Mouse (Mus musculus): ENCODE data around the gene Cep68. TPM values are rescaled to one million over a fixed set of nuclear protein-coding genes. Genes with fewer than 3 reads are reported as not detected.

The Cep68 gene
- polyA plus RNA-seq (2014; fragmentation: Nextera tagmentation; extraction: Ambion mirVana) = 16.9 and 29.5 TPM in 2 replicates

DNA sequence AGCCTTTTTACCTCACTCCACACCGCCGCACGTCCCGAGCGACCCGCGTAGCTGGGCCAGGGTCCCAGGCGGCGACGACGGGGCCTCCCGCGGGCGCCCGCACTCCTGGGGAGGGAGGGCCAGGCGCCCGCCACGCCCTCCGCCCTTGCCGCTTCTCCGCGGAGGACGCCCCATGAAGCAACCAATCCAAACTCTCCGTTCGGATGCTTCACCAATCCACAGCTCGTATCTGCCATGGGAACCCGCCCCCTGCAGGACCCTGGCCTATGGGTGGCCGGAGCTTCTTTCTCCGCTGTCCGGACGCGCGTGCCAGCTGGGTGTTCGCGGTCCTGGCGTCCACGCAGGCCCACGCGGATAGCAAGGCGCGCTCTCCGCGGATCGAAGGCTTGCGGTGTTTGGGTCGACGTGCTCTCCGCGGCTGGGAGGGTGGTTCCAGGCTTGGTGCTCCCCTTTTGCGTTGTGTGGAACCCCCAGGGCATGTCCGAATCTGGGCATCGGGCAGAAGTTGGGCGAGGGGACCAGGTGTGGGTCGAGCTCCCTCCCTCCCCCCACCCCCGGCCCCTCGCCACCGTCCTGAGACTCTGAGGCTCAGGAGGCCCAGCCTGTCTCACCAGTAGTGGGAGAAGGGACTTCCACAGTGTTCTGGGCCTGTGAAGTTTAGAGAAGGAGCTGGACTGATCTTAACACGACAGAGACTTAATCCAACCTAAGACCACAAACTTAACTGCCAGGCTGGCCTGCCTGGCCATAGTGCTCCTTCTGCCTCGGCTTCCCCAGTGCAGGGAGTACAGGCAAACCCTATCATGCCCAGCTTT is at the start of gene Cep68:
Gene Cep68 (minus strand): TSS at position 134 of the 815 bp plus-strand sequence.
- ATAC-seq (ENCODE audit: low FRiP score, low TSS enrichment) (peak; percentile 99), DNase-seq (peak; percentile 96)
- H3K27ac ChIP-seq (replicated peaks; ENCODE audit: low read depth, low read length) = peak within 1 kb of the TSS; percentile 87
- WGBS = under 1% methylated on average over 59 of the region's 59 CpGs
- peak within 1 kb of the TSS; percentile 90 for H3K4me2 ChIP-seq (ENCODE audit: low read length)
- H3K9ac ChIP-seq (replicated peaks; ENCODE audit: low read length) = peak within 1 kb of the TSS; percentile 92
- H3K4me3 ChIP-seq (replicated peaks; ENCODE audit: low read depth, low read length) = peak within 1 kb of the TSS; percentile 89
- H3K36me3 ChIP-seq (ENCODE audit: control insufficient read depth, insufficient read depth, low read length) = no peaks in the 10 kb centered on the region
- H3K4me1 ChIP-seq (ENCODE audit: control insufficient read depth, insufficient read depth, low read length) = peaks cover 13% of the 10 kb centered on the region
- no peaks in the 10 kb centered on the region for H3K9me3 ChIP-seq (ENCODE audit: control insufficient read depth, low read length)
- no peaks in the 10 kb centered on the region for H3K27me3 ChIP-seq (ENCODE audit: control insufficient read depth, insufficient read depth, low read length)

DNA sequence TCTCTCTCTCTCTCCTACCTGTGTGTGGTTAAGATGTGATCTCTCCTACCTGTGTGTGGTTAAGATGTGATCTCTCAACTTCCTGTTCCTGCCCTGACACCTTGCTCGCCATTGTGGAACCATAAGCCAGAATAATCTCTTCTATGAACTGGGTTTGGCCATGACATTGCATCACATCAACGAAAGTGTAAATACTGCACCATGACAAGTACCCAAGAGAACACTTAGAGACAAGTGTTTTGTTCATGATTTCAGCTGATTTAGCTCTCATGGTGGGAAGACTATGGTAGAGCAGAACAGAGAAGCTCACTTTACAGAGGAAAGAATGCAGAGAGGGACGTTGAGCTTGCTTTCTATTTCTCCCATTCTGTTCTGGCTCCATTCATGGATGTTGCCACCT is 35.2 kb upstream of the Cep68 start:
- DNase-seq = no peak
- no peaks in the 10 kb centered on the region for H3K9me3 ChIP-seq (ENCODE audit: control insufficient read depth, low read length)
- H3K27ac ChIP-seq (replicated peaks; ENCODE audit: low read depth, low read length) = no peak overlapping the region
- no peaks in the 10 kb centered on the region for H3K27me3 ChIP-seq (ENCODE audit: control insufficient read depth, insufficient read depth, low read length)
- no peak for ATAC-seq (ENCODE audit: low FRiP score, low TSS enrichment)
- no peak overlapping the region for H3K4me2 ChIP-seq (ENCODE audit: low read length)
- no peaks in the 10 kb centered on the region for H3K36me3 ChIP-seq (ENCODE audit: control insufficient read depth, insufficient read depth, low read length)
- H3K4me3 ChIP-seq (replicated peaks; ENCODE audit: low read depth, low read length) = no peak overlapping the region
- 77% methylated on average over 3 of the region's 3 CpGs for WGBS
- no peak overlapping the region for H3K9ac ChIP-seq (replicated peaks; ENCODE audit: low read length)
- H3K4me1 ChIP-seq (ENCODE audit: control insufficient read depth, insufficient read depth, low read length) = no peaks in the 10 kb centered on the region

DNA sequence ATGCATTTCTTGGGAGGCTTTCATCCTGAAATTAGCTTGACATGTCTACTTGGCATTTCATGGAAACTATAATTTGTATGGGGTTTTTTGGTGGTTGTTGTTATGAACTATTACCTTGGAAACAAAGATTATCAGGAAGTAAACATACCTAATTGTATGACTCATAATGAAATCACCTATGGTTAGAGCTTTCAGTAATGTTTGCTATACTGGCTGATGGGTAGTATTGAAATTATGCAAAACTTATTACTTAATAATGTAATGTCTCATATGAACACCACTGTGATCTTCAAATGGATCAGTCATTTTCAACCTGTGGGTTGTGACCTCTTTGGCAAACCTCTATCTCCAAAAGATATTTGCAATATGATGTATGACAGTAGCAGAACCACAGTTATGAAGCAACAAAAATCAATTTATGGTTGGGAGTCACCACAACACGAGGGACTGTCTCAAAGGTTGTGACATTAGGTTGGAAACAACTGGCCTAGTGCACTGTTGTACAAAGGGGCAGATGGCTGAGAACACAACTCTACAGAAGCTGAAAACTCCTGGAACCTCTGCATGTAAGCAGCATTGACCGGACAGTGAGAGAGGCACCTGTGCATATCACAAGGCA is 33.5 kb upstream of the Cep68 start:
- Histone ChIP-seq H3K4me1 (ENCODE audit: control insufficient read depth, insufficient read depth, low read length) (no peaks in the 10 kb centered on the region), H3K27me3 (ENCODE audit: control insufficient read depth, insufficient read depth, low read length) (no peaks in the 10 kb centered on the region), H3K27ac (replicated peaks; ENCODE audit: low read depth, low read length) (no peak overlapping the region), H3K36me3 (ENCODE audit: control insufficient read depth, insufficient read depth, low read length) (no peaks in the 10 kb centered on the region), H3K9ac (replicated peaks; ENCODE audit: low read length) (no peak overlapping the region), H3K4me3 (replicated peaks; ENCODE audit: low read depth, low read length) (no peak overlapping the region), H3K4me2 (ENCODE audit: low read length) (no peak overlapping the region), H3K9me3 (ENCODE audit: control insufficient read depth, low read length) (no peaks in the 10 kb centered on the region)
- DNase-seq (no peak), ATAC-seq (ENCODE audit: low FRiP score, low TSS enrichment) (no peak)
- WGBS = 91% methylated on average over 2 of the region's 2 CpGs

DNA sequence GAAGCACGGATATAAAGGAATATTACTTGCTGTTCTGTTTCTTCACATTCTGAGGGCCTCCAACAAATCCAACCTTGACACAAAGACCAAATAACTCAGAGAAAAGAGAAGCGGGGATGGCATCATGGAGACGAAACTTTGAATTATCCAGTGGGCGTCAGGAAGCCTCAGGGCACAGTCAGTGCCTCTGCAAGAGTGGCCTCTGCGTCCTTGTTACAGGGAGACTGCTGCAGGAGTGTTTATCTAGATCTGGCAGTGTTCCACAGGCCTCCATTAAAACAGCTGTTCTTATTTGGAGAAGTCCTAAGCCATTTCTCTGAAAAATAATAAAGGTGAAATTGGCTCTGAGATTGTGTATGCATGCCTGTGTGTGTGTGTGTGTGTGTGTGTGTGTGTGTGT is 31.8 kb upstream of the Cep68 start:
- WGBS = 81% methylated on average over 5 of the region's 5 CpGs
- no peak for ATAC-seq (ENCODE audit: low FRiP score, low TSS enrichment)
- Histone ChIP-seq H3K4me2 (ENCODE audit: low read length) (no peak overlapping the region), H3K27me3 (ENCODE audit: control insufficient read depth, insufficient read depth, low read length) (no peaks in the 10 kb centered on the region), H3K4me1 (ENCODE audit: control insufficient read depth, insufficient read depth, low read length) (no peaks in the 10 kb centered on the region), H3K27ac (replicated peaks; ENCODE audit: low read depth, low read length) (no peak overlapping the region), H3K36me3 (ENCODE audit: control insufficient read depth, insufficient read depth, low read length) (no peaks in the 10 kb centered on the region), H3K9me3 (ENCODE audit: control insufficient read depth, low read length) (no peaks in the 10 kb centered on the region), H3K9ac (replicated peaks; ENCODE audit: low read length) (no peak overlapping the region), H3K4me3 (replicated peaks; ENCODE audit: low read depth, low read length) (no peak overlapping the region)
- no peak for DNase-seq

DNA sequence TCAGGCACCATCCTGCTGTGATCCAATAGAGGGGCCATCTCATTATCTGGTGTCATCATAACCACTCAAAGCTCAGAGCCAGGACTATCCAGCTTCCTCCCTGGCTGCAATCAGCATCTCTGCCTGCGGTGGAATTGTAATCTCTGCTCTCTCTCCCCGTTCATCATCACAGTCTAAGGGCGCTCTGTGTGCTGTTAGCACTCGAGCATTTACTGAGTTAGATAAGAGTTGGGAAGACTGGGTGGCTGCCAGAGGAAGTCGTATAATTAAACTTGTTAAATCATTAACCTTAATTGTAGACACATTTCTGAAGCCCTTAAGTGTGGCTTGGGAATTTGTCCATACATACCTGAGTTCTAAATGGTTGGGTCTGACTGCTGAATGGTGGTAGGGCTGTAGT is 29.5 kb upstream of the Cep68 start:
- Histone ChIP-seq H3K4me3 (replicated peaks; ENCODE audit: low read depth, low read length) (no peak overlapping the region), H3K4me1 (ENCODE audit: control insufficient read depth, insufficient read depth, low read length) (no peaks in the 10 kb centered on the region), H3K36me3 (ENCODE audit: control insufficient read depth, insufficient read depth, low read length) (no peaks in the 10 kb centered on the region), H3K27ac (replicated peaks; ENCODE audit: low read depth, low read length) (no peak overlapping the region), H3K9ac (replicated peaks; ENCODE audit: low read length) (no peak overlapping the region), H3K9me3 (ENCODE audit: control insufficient read depth, low read length) (no peaks in the 10 kb centered on the region), H3K4me2 (ENCODE audit: low read length) (no peak overlapping the region), H3K27me3 (ENCODE audit: control insufficient read depth, insufficient read depth, low read length) (no peaks in the 10 kb centered on the region)
- 79% methylated on average over 5 of the region's 5 CpGs for WGBS
- DNase-seq (no peak), ATAC-seq (ENCODE audit: low FRiP score, low TSS enrichment) (no peak)

DNA sequence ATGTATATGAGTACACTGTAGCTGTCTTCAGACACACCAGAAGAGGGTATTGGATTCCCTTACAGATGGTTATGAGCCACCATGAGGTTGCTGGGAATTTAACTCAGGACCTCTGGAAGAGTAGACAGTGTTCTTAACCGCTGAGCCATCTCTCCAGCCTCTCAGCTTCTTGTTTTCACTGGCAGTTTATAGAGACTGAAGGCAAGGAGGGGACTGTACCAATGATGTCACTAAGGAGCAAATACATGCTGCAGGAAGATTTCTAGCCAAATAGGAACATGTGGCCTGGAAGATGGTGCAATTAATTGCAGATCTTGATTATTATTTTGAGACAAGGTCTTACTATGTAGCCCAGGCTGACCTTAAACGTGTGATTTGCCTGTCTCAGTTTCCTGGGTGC is 27.9 kb upstream of the Cep68 start:
- H3K27me3 ChIP-seq (ENCODE audit: control insufficient read depth, insufficient read depth, low read length) = no peaks in the 10 kb centered on the region
- DNase-seq (no peak), ATAC-seq (ENCODE audit: low FRiP score, low TSS enrichment) (no peak)
- no peaks in the 10 kb centered on the region for H3K36me3 ChIP-seq (ENCODE audit: control insufficient read depth, insufficient read depth, low read length)
- no peak overlapping the region for H3K4me2 ChIP-seq (ENCODE audit: low read length)
- no peak overlapping the region for H3K4me3 ChIP-seq (replicated peaks; ENCODE audit: low read depth, low read length)
- H3K9me3 ChIP-seq (ENCODE audit: control insufficient read depth, low read length) = no peaks in the 10 kb centered on the region
- 70% methylated on average over 2 of the region's 2 CpGs for WGBS
- no peaks in the 10 kb centered on the region for H3K4me1 ChIP-seq (ENCODE audit: control insufficient read depth, insufficient read depth, low read length)
- H3K27ac ChIP-seq (replicated peaks; ENCODE audit: low read depth, low read length) = no peak overlapping the region
- no peak overlapping the region for H3K9ac ChIP-seq (replicated peaks; ENCODE audit: low read length)

DNA sequence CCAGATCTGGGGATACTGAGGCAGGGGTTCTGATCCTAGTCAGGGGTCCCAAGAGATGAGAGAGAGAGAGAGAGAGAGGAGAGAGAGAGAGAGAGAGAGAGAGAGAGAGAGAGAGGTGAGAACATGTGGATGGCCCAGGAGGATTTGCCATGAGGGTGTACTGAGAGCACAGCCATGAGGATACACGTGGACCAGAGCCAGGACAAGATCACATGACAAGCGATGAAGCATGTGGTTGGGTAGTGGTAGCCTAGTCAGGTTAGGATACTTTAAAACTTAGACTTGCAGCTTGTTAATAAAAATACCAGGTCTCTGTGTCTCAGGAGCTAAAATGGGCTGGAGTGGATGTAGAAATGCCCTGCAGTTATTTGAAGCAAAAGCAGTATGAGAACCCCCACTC is 26.7 kb upstream of the Cep68 start:
- no peak for ATAC-seq (ENCODE audit: low FRiP score, low TSS enrichment)
- WGBS = 68% methylated on average over 2 of the region's 2 CpGs
- Histone ChIP-seq H3K27ac (replicated peaks; ENCODE audit: low read depth, low read length) (no peak overlapping the region), H3K4me1 (ENCODE audit: control insufficient read depth, insufficient read depth, low read length) (no peaks in the 10 kb centered on the region), H3K27me3 (ENCODE audit: control insufficient read depth, insufficient read depth, low read length) (no peaks in the 10 kb centered on the region), H3K9me3 (ENCODE audit: control insufficient read depth, low read length) (no peaks in the 10 kb centered on the region), H3K4me2 (ENCODE audit: low read length) (no peak overlapping the region), H3K36me3 (ENCODE audit: control insufficient read depth, insufficient read depth, low read length) (no peaks in the 10 kb centered on the region), H3K9ac (replicated peaks; ENCODE audit: low read length) (no peak overlapping the region), H3K4me3 (replicated peaks; ENCODE audit: low read depth, low read length) (no peak overlapping the region)
- DNase-seq = no peak

DNA sequence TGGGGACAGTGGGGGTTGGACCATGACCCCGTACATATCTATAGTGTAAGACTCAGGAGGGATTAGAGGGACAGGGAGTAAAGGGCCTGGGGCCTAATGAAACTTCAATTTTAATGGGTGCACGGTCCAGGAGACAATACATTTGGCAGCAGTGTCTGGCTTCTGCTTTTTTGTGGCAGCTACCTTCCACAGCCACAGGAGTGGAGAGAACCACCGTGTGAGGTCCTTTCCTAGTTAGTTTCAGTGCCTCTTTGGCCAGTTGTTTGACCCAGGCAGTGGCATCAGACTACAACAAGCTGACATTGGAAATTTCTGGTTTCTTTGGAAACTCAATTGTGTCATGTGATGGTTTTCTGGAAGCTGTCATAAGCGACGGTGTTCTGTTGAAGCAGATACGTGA is 20.7 kb upstream of the Cep68 start:
- ATAC-seq (ENCODE audit: low FRiP score, low TSS enrichment) (no peak), DNase-seq (no peak)
- Histone ChIP-seq H3K36me3 (ENCODE audit: control insufficient read depth, insufficient read depth, low read length) (no peaks in the 10 kb centered on the region), H3K27ac (replicated peaks; ENCODE audit: low read depth, low read length) (no peak overlapping the region), H3K4me2 (ENCODE audit: low read length) (no peak overlapping the region), H3K27me3 (ENCODE audit: control insufficient read depth, insufficient read depth, low read length) (no peaks in the 10 kb centered on the region), H3K9ac (replicated peaks; ENCODE audit: low read length) (no peak overlapping the region), H3K4me3 (replicated peaks; ENCODE audit: low read depth, low read length) (no peak overlapping the region), H3K9me3 (ENCODE audit: control insufficient read depth, low read length) (no peaks in the 10 kb centered on the region), H3K4me1 (ENCODE audit: control insufficient read depth, insufficient read depth, low read length) (no peaks in the 10 kb centered on the region)
- 88% methylated on average over 6 of the region's 6 CpGs for WGBS

Measured in midbrain, embryonic 14.5 days (tissue).